Mouse (Mus musculus) stomach, embryonic 14.5 days (tissue): ENCODE data around the gene Ift172. TPM values are rescaled to one million over a fixed set of nuclear protein-coding genes. Genes with fewer than 3 reads are reported as not detected.

Experiments
- ATAC-seq: fragments of 200-750 bp; cut with Nextera tagmentation; 2 replicates; pipeline ENCODE4 v1.8.0; 2017; ENCODE audit warnings: low read depth, moderate TSS enrichment; ENCODE audit not compliant: insufficient number of reproducible peaks, insufficient read depth, low FRiP score
- H3K27ac ChIP-seq: fragments of 300-500 bp; sonication (generic); 2 replicates; pipeline ENCODE4 v1.5.1; 2014; ENCODE audit warnings: mild to moderate bottlenecking, low read length, moderate library complexity, mixed read lengths
- H3K27me3 ChIP-seq: fragments of 300-500 bp; sonication (generic); 2 replicates; pipeline ENCODE4 v1.6.1; 2014; ENCODE audit warnings: low read length, control low read depth, mixed read lengths; ENCODE audit not compliant: control insufficient read depth, insufficient read depth
- H3K36me3 ChIP-seq: fragments of 300-500 bp; sonication (generic); 2 replicates; pipeline ENCODE4 v1.6.1; 2014; ENCODE audit warnings: mild to moderate bottlenecking, control low read depth, low read length, moderate library complexity, mixed read lengths; ENCODE audit not compliant: control insufficient read depth, insufficient read depth
- H3K4me1 ChIP-seq: fragments of 300-500 bp; sonication (generic); 2 replicates; pipeline ENCODE4 v1.6.1; 2014; ENCODE audit warnings: low read length, control low read depth, mixed read lengths; ENCODE audit not compliant: control insufficient read depth, insufficient read depth
- H3K4me2 ChIP-seq: fragments of 300-500 bp; sonication (generic); replicated peaks from 2 replicates; pipeline ENCODE4 v1.6.1; 2014; ENCODE audit warnings: low read depth, low read length, control low read depth
- H3K4me3 ChIP-seq: fragments of 300-500 bp; sonication (generic); 2 replicates; pipeline ENCODE4 v1.5.1; 2014; ENCODE audit warnings: low read depth, low read length, control low read depth
- H3K9ac ChIP-seq: fragments of 300-500 bp; sonication (generic); replicated peaks from 2 replicates; pipeline ENCODE4 v1.6.1; 2014; ENCODE audit warnings: low read depth, mild to moderate bottlenecking, control low read depth, low read length, moderate library complexity, mixed read lengths
- H3K9me3 ChIP-seq: fragments of 300-500 bp; sonication (generic); 2 replicates; pipeline ENCODE4 v1.6.1; 2016; ENCODE audit warnings: low read depth, low read length, control low read depth; ENCODE audit not compliant: control insufficient read depth
- WGBS: fragments of 180-500 bp; shearing (Covaris S2); extraction: QIAGEN DNeasy Blood & Tissue Kit; methylation state at CpG from one replicate; pipeline ENCODE4 v1.1.7; 2014; 5-methylcytosine and 5-hydroxymethylcytosine counted together
- polyA plus RNA-seq: library from polyadenylated mRNA; unstranded; fragments of >200 nt; fragmentation: Nextera tagmentation; extraction: Ambion mirVana; gene quantifications from 2 replicates; pipeline ENCODE4 v1.2.1, GENCODE M21; 2014

The Ift172 gene
- polyA plus RNA-seq, 1 experiment from 2014 or later, result 35.5 TPM

DNA sequence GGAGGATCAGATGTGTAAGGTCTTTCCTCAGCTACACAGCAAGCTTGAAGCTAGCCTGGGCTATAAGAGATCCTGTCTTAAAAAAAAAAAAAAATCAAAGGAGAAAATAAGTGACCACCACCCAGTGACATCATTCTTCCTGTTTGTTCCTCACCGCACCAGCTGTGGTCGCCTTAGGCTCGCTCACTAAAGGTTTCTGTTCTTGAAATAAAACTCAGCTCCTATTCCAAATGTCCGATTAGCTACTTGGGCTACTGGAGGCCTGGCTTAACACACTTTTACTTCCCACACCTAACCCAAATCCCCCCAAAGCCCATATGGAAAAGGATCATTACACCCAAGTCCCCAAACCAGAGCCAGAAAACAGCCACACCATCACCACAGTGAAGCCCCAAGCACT, 2.7 kb downstream of the Ift172 start:
- WGBS, result 77% methylated on average over 4 of the region's 4 CpGs
- peaks cover 6% of the 10 kb centered on the region; the same call in 1 of the 2 replicates for H3K4me1 ChIP-seq
- no peak for ATAC-seq
- no peak overlapping the region for H3K4me3 ChIP-seq
- H3K27ac ChIP-seq, result no peak overlapping the region
- H3K4me2 ChIP-seq, result no peak overlapping the region
- H3K9me3 ChIP-seq, result no peaks in the 10 kb centered on the region
- no peak overlapping the region for H3K9ac ChIP-seq
- peaks cover 22% of the 10 kb centered on the region; the same call in 1 of the 2 replicates for H3K36me3 ChIP-seq
- H3K27me3 ChIP-seq, result no peaks in the 10 kb centered on the region

DNA sequence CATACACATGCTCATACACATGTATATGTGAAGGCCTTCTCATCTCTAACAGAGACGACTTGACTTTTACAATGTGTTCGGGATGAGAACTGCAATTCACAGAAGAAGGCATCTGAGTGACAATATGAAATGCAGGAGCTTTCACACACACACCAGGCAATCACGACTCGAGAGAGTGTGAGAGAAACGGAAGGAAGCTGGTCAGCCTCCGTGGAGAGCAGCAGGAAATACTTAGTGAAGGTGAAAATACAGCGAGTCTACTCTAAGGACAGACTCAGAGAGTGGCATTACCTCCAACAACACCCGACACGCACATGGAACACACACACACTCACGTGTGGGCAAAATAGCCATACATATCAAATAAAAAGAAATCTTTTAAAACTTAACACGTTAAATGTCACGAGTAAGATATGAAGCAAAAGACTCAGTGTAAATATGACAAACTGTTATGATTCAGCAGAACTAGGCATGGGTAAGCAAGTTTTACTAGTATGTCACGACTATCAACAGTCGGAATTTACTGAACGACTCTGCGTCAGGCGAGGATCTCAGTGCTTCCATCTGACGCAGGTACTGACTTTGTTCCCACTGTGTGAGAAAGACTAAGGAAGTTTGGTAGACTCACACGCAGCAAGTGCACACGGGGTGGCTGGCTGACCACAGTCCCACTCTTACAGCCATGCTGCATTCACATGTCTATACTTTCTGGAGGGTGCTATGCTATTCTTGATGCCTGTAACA, 11.5 kb downstream of the Ift172 start:
- no peaks in the 10 kb centered on the region for H3K27me3 ChIP-seq
- WGBS, result 86% methylated on average over 20 of the region's 20 CpGs
- no peaks in the 10 kb centered on the region for H3K4me1 ChIP-seq
- no peak overlapping the region for H3K9ac ChIP-seq
- no peaks in the 10 kb centered on the region for H3K9me3 ChIP-seq
- no peak overlapping the region for H3K4me3 ChIP-seq
- no peak for ATAC-seq
- no peak overlapping the region for H3K4me2 ChIP-seq
- peaks cover 46% of the 10 kb centered on the region for H3K36me3 ChIP-seq
- H3K27ac ChIP-seq, result no peak overlapping the region

DNA sequence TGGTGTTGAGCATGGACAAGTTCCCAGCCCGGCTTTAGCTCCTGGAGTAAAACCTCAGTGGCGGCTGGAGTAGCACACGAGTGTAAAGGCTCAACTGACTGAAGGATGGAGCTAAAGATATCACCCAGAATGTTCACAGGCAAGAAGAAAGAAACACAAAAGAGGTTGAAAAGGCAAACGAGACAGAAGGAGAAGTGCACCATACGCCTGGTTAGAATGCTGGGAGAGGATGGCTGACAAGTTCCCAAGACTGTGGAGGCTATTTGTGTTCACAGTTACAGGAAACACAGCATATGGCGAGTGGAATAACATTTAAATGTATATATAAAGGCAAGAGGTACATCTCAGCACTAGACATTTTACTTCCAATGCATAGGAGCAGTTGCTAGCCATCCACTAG, 17.9 kb downstream of the Ift172 start:
- 86% methylated on average over 6 of the region's 6 CpGs for WGBS
- Histone ChIP-seq H3K27ac (no peak overlapping the region), H3K36me3 (peaks cover 20% of the 10 kb centered on the region; the same call in 1 of the 2 replicates), H3K9ac (no peak overlapping the region), H3K27me3 (no peaks in the 10 kb centered on the region), H3K4me3 (no peak overlapping the region), H3K4me1 (no peaks in the 10 kb centered on the region), H3K9me3 (no peaks in the 10 kb centered on the region), H3K4me2 (no peak overlapping the region)
- no peak for ATAC-seq

DNA sequence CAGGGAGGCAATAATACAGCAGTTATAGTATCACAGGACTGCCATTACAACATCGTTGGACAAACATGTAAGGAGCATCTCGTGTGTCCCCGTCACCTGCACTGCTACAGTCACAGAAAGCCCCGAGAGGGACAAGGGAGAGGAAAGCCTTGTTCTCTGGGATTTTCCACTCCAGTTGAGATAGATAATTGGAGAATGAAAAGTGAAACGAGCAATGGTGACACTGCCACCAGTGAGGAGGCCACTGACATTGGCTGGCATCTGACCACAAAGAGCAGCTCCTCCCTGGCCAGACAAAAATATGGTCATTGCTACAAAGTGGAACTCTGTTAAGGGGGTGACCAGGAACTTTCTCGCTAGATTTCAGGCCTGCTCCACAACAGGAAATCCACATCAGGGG, 23.2 kb downstream of the Ift172 start:
- Histone ChIP-seq H3K27ac (no peak overlapping the region), H3K9ac (no peak overlapping the region), H3K36me3 (peaks cover 41% of the 10 kb centered on the region), H3K27me3 (no peaks in the 10 kb centered on the region), H3K4me1 (no peaks in the 10 kb centered on the region), H3K4me2 (no peak overlapping the region), H3K4me3 (no peak overlapping the region), H3K9me3 (no peaks in the 10 kb centered on the region)
- no peak for ATAC-seq
- 92% methylated on average over 6 of the region's 6 CpGs for WGBS

DNA sequence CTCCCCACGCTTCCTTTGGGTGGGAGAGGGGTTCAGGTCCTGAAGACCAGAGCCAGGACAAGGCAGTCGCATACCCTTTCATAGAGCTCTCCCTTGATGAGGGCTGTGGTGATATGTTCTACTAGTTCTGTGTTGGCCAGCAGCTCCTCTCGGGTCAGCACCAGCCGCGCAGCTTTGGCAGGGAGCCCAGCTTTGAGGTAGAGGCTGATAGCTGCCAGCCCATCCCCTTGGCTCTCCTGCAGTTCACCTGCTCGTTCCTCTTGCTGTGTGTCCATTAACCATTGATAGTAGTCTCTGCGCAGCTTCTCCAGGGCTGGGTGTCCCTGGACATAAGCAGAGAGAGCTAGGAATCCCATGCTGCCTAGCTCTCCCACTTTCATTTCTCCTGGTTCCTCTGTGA, 24.8 kb downstream of the Ift172 start:
- Histone ChIP-seq H3K27ac (no peak overlapping the region), H3K4me1 (no peaks in the 10 kb centered on the region), H3K4me3 (no peak overlapping the region), H3K27me3 (no peaks in the 10 kb centered on the region), H3K36me3 (peaks cover 45% of the 10 kb centered on the region), H3K9ac (no peak overlapping the region), H3K9me3 (no peaks in the 10 kb centered on the region), H3K4me2 (no peak overlapping the region)
- 89% methylated on average over 7 of the region's 7 CpGs for WGBS
- no peak for ATAC-seq

DNA sequence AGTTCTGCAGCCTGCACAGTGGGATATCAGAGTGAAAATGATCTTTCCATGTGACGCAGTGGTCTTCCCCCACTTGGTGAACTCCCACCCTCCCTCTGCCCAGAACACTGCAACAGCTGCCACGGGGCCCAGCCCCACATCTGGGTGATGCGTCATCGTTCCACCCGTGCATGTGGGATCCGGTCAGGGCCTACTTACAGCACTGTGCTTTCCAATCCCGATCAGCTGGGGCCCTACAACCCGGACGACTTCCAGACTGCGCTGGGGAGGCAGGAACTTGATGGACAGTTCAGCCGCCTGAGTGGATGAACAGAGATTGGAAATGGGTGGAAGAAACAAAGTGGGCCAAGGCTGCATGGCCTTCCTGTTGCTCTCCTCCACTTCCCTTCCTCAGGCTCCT, 33.3 kb downstream of the Ift172 start:
- Histone ChIP-seq H3K4me1 (no peaks in the 10 kb centered on the region), H3K9ac (no peak overlapping the region), H3K9me3 (no peaks in the 10 kb centered on the region), H3K27me3 (no peaks in the 10 kb centered on the region), H3K4me2 (no peak overlapping the region), H3K36me3 (peaks cover 46% of the 10 kb centered on the region), H3K27ac (no peak overlapping the region), H3K4me3 (no peak overlapping the region)
- no peak for ATAC-seq
- WGBS, result 78% methylated on average over 11 of the region's 11 CpGs

DNA sequence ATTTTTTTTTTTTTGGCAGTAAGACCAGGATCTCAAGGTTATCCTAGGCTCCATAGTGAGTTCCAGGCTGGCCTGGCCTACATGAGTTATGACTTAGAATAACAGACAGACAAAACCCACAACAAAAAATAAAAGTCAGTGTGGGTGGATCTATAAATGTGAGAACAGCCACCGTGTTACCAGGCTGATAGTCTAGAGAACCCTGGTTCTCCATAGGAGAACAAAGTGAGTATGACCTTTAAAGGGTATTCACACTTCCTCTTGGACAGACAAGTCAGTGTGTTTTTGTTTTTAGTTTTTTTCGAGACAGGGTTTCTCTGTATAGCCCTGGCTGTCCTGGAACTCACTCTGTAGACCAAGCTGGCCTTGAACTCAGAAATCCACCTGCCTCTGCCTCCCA, 34.9 kb downstream of the Ift172 start:
- no peak for ATAC-seq
- Histone ChIP-seq H3K9ac (no peak overlapping the region), H3K4me3 (no peak overlapping the region), H3K9me3 (no peaks in the 10 kb centered on the region), H3K4me2 (no peak overlapping the region), H3K27ac (no peak overlapping the region), H3K27me3 (no peaks in the 10 kb centered on the region), H3K36me3 (peaks cover 48% of the 10 kb centered on the region), H3K4me1 (peaks cover 4% of the 10 kb centered on the region; the same call in 1 of the 2 replicates)
- 87% methylated on average over 2 of the region's 2 CpGs for WGBS

DNA sequence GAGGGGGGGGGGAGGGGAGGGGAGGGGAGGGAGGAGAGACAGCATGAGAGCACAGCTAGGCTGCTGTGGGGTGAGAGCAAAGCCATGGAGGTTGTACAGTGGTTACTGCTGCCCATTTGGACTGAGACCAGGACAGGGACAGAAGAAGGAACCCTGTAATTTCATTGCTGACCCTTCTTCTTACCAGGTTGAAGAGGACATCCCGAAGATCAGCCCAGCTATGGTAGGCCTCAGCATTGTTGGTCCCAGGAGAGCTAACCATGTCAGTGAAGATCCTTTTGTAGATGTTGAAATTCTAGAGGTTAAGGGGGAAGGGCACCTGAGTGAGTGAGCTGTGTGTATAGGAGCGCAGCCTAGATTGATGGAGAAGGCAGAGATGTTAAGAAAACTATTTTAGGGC, 35.5 kb downstream of the Ift172 start:
- Histone ChIP-seq H3K27ac (no peak overlapping the region), H3K27me3 (no peaks in the 10 kb centered on the region), H3K36me3 (peaks cover 48% of the 10 kb centered on the region), H3K4me2 (no peak overlapping the region), H3K9ac (no peak overlapping the region), H3K4me3 (no peak overlapping the region), H3K9me3 (no peaks in the 10 kb centered on the region), H3K4me1 (peaks cover 9% of the 10 kb centered on the region; the same call in 1 of the 2 replicates)
- WGBS, result 86% methylated on average over 2 of the region's 2 CpGs
- ATAC-seq, result no peak

DNA sequence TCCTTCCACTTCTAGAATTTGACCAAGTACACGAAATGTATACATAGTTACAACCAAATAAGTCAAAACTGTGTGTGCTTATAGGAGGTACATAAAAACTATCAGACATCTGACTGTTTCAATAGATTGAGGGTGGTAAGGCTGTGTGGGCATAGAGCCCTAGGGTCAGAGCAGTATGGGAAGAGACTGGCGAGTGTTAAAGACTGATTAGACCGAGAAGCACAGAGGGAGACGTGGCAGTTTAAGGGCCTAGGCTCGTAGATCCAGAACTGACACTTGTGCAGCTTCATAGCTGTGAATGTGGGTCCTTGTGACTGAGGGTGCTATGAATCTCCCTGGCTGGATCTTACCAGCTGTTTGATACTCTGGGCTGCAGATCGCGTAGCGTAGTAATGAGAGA, 36.0 kb downstream of the Ift172 start:
- no peaks in the 10 kb centered on the region for H3K27me3 ChIP-seq
- H3K4me1 ChIP-seq, result peaks cover 9% of the 10 kb centered on the region; the same call in 1 of the 2 replicates
- WGBS, result 85% methylated on average over 8 of the region's 8 CpGs
- no peaks in the 10 kb centered on the region for H3K9me3 ChIP-seq
- no peak for ATAC-seq
- H3K4me3 ChIP-seq, result no peak overlapping the region
- H3K9ac ChIP-seq, result no peak overlapping the region
- H3K36me3 ChIP-seq, result peaks cover 48% of the 10 kb centered on the region
- H3K27ac ChIP-seq, result no peak overlapping the region
- no peak overlapping the region for H3K4me2 ChIP-seq
